Mouse (Mus musculus) neural tube, embryonic 15.5 days (tissue): ENCODE data around the gene Itgb2. TPM values are rescaled to one million over a fixed set of nuclear protein-coding genes. Genes with fewer than 3 reads are reported as not detected.
A peak's percentile ranks its signal among the peaks of the same experiment; 100 is the strongest.

Source experiments
- ATAC-seq: fragments of 200-750 bp; cut with Nextera tagmentation; 2 replicates; pipeline ENCODE4 v1.8.0; 2017; ENCODE audit warnings: mild to moderate bottlenecking, moderate TSS enrichment, moderate library complexity; ENCODE audit not compliant: low FRiP score
- H3K27ac ChIP-seq: fragments of 300-500 bp; sonication (generic); replicated peaks from 2 replicates; pipeline ENCODE4 v1.5.1; 2015; ENCODE audit warnings: mild to moderate bottlenecking, inconsistent platforms
- H3K27me3 ChIP-seq: fragments of 300-500 bp; sonication (generic); replicated peaks from 2 replicates; pipeline ENCODE4 v1.6.1; 2015; ENCODE audit warnings: inconsistent platforms
- H3K36me3 ChIP-seq: fragments of 300-500 bp; sonication (generic); 2 replicates; pipeline ENCODE4 v1.6.1; 2015; ENCODE audit warnings: inconsistent platforms
- H3K4me1 ChIP-seq: fragments of 300-500 bp; sonication (generic); 2 replicates; pipeline ENCODE4 v1.6.1; 2015; ENCODE audit warnings: inconsistent platforms
- H3K4me2 ChIP-seq: fragments of 300-500 bp; sonication (generic); 2 replicates; pipeline ENCODE4 v1.6.1; 2015; ENCODE audit warnings: inconsistent platforms, mild to moderate bottlenecking, moderate library complexity
- H3K4me3 ChIP-seq: fragments of 300-500 bp; sonication (generic); replicated peaks from 2 replicates; pipeline ENCODE4 v1.5.1; 2015; ENCODE audit warnings: mild to moderate bottlenecking, inconsistent platforms
- H3K9ac ChIP-seq: fragments of 300-500 bp; sonication (generic); replicated peaks from 2 replicates; pipeline ENCODE4 v1.6.1; 2015; ENCODE audit warnings: mild to moderate bottlenecking, inconsistent platforms
- H3K9me3 ChIP-seq: fragments of 300-500 bp; sonication (generic); replicated peaks from 2 replicates; pipeline ENCODE4 v1.6.1; 2016; ENCODE audit warnings: inconsistent platforms
- WGBS: fragments of 180-500 bp; shearing (Covaris S2); methylation state at CpG from one replicate; pipeline ENCODE4 v1.1.7; 2015; ENCODE audit warnings: mixed read lengths; 5-methylcytosine and 5-hydroxymethylcytosine counted together
- polyA plus RNA-seq: library from polyadenylated mRNA; unstranded; fragments of >200 nt; fragmentation: Nextera tagmentation; extraction: Ambion mirVana; gene quantifications from 2 replicates; pipeline ENCODE4 v1.2.1, GENCODE M21; 2015

Gene Itgb2
- polyA plus RNA-seq, 1 experiment from 2014 or later = 1.0 TPM

DNA sequence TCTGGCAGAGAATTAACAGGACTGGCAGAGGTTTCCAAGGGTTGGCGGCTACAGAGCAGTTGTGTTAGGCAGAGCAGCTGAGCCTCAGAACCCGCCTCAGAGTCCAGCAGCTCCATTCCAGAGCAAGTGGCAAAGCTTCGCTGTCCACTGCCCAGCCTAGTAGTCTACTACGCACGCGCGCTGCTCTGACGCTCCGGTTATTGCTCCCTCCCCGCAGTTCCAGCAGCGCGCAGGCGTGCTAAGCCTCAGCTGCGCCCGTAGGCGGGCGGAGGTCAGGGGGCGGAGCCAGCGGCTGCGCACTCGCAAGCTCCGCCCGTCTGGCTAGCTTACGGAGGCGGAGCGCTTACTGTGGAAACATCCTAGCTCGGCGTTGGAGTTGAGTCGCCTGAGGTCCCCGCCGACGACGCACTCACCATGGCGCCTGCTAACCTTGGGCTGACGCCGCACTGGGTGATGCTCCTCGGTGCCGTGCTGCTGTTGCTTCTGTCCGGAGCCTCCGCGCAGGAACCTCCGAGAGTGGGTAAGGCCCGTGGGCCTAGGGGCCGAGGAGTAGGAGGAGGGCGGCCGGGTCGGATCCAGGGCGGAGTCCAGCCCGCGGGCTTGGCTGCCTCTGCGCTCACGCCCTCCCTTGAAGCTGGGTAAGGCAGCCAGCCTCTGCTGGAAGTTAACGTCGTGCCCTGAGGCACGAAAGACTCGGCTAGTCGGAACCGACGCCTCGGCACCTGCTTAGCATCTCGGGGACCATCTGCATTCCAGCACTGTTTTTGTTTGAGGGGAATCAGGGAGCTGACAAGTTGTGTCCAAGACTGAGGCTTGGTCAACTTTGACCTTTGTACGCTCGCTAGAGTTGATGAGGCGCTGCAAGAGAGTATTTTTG, 51.6 kb downstream of the Itgb2 start, which contains the start of gene Pttg1ip:
TSS of gene Pttg1ip (plus strand) at position 313 of the 877 bp plus-strand sequence.
- Histone ChIP-seq H3K9me3 (no peaks in the 10 kb centered on the region), H3K4me2 (peak within 1 kb of the TSS; percentile 93), H3K27ac (peak within 1 kb of the TSS; percentile 89), H3K36me3 (no peaks in the 10 kb centered on the region), H3K9ac (peak within 1 kb of the TSS; percentile 81), H3K4me3 (peak within 1 kb of the TSS; percentile 79), H3K4me1 (peaks cover 39% of the 10 kb centered on the region), H3K27me3 (0 out of 2 replicates have a peak, but pooled peaks cover 5% of the 10 kb centered on the region)
- peak; percentile 97 for ATAC-seq
- under 1% methylated on average over 64 of the region's 64 CpGs for WGBS

DNA sequence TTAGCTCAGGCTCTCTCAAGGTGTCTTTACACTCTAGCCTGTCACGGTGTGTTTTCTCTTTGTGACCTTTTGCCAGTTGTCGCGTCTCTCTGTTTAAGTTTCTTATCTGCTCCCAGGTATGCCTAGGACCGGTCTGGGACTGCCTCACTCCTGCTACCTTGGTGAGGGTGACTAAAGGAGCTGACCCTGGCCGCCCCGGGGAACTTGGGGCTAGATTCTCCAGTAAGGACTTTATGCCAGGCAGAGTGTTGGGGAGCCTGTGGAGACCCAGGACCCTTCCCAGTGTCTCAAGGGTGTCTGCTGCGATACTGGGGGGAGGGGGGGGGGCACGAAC, 52.2 kb downstream of the Itgb2 start:
- H3K4me1 ChIP-seq = peaks cover 45% of the 10 kb centered on the region
- H3K9ac ChIP-seq = peak overlapping the region; percentile 81
- peak overlapping the region; percentile 79 for H3K4me3 ChIP-seq
- H3K27ac ChIP-seq = peak overlapping the region; percentile 89; the same call in 1 of the 2 replicates
- 0 out of 2 replicates have a peak, but pooled peaks have one; percentile 4 for ATAC-seq
- 14% methylated on average over 8 of the region's 8 CpGs for WGBS
- 0 out of 2 replicates have a peak, but pooled peaks cover 5% of the 10 kb centered on the region for H3K27me3 ChIP-seq
- no peaks in the 10 kb centered on the region; the same call in 1 of the 2 replicates for H3K36me3 ChIP-seq
- no peaks in the 10 kb centered on the region for H3K9me3 ChIP-seq
- H3K4me2 ChIP-seq = peak overlapping the region; percentile 93

- Histone ChIP-seq H3K27me3 (no peaks in the 10 kb centered on the region), H3K36me3 (peaks cover 8% of the 10 kb centered on the region), H3K9me3 (no peaks in the 10 kb centered on the region), H3K9ac (no peak overlapping the region; the same call in 1 of the 2 replicates), H3K27ac (no peak overlapping the region), H3K4me3 (no peak overlapping the region), H3K4me2 (0 out of 2 replicates have a peak overlapping the region, but pooled peaks have one; percentile 7), H3K4me1 (peaks cover 50% of the 10 kb centered on the region)
- ATAC-seq = no peak
- 78% methylated on average over 10 of the region's 10 CpGs for WGBS
These were observed 53.9 kb downstream of the Itgb2 start for GRCm38 (mm10) chr10:77583795-77584422.

DNA sequence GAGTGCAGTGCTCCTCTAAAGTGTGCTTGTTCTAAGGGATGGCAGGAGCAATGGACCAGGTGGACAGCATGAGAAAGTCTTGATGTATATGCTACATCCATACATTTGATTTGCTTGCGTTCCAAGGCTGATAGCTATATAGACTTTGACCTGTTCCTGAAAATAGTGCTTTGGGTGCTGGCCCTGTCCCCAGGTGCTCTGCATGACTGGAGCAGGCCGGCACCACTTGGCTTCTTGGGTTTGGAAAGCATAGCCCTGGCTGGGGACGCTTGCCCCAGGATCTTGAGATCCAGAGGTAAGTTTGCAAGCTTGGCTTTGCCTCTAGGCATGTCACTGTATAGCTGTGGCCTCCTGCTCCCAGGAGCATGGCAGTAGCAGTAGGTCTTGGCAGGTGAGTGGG, 56.6 kb downstream of the Itgb2 start:
- no peaks in the 10 kb centered on the region for H3K27me3 ChIP-seq
- H3K9me3 ChIP-seq = no peaks in the 10 kb centered on the region
- no peak overlapping the region for H3K27ac ChIP-seq
- no peak overlapping the region for H3K4me2 ChIP-seq
- no peak overlapping the region for H3K9ac ChIP-seq
- peaks cover 23% of the 10 kb centered on the region for H3K36me3 ChIP-seq
- no peak overlapping the region for H3K4me3 ChIP-seq
- peaks cover 54% of the 10 kb centered on the region for H3K4me1 ChIP-seq
- ATAC-seq = no peak
- 93% methylated on average over 3 of the region's 3 CpGs for WGBS

GRCm38 (mm10) chr10:77587091-77587775, 57.2 kb downstream of the Itgb2 start:
- H3K4me1 ChIP-seq = peaks cover 51% of the 10 kb centered on the region
- H3K9me3 ChIP-seq = no peaks in the 10 kb centered on the region
- peaks cover 23% of the 10 kb centered on the region for H3K36me3 ChIP-seq
- WGBS = 95% methylated on average over 6 of the region's 6 CpGs
- no peak for ATAC-seq
- no peak overlapping the region for H3K4me3 ChIP-seq
- no peak overlapping the region for H3K9ac ChIP-seq
- no peak overlapping the region for H3K27ac ChIP-seq
- no peaks in the 10 kb centered on the region for H3K27me3 ChIP-seq
- H3K4me2 ChIP-seq = no peak overlapping the region

GRCm38 (mm10) chr10:77588036-77588435, 58.0 kb downstream of the Itgb2 start:
- no peak for ATAC-seq
- no peak overlapping the region for H3K9ac ChIP-seq
- no peak overlapping the region for H3K4me3 ChIP-seq
- H3K27ac ChIP-seq = no peak overlapping the region
- H3K4me1 ChIP-seq = peaks cover 43% of the 10 kb centered on the region
- WGBS = 85% methylated on average over 2 of the region's 2 CpGs
- no peak overlapping the region for H3K4me2 ChIP-seq
- no peaks in the 10 kb centered on the region for H3K9me3 ChIP-seq
- no peaks in the 10 kb centered on the region for H3K27me3 ChIP-seq
- H3K36me3 ChIP-seq = peaks cover 31% of the 10 kb centered on the region

DNA sequence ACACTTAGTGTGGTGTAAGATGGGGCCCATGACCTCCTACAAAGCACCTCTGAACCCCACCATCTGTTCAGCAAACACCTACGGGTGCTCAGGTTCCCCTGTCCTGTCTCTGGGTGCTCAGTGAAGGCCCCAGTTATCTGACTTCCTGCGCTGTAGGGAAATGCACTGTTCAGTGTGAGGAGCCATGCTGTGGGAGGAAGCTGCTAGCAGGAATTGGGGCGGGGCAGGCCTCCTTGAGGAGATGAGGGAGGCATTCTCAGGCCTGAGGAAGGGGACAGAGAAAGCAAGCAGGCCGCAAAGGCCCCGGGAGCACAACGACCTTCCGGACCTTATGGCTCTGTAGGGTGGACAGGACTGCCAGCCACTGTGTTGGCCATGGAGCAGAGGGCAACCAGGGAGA, 59.1 kb downstream of the Itgb2 start:
- no peak for ATAC-seq
- no peak overlapping the region for H3K9ac ChIP-seq
- H3K27ac ChIP-seq = peak overlapping the region; percentile 41; the same call in 1 of the 2 replicates
- 81% methylated on average over 7 of the region's 7 CpGs for WGBS
- H3K36me3 ChIP-seq = peaks cover 42% of the 10 kb centered on the region
- H3K4me3 ChIP-seq = no peak overlapping the region
- H3K4me1 ChIP-seq = peaks cover 32% of the 10 kb centered on the region
- H3K9me3 ChIP-seq = no peaks in the 10 kb centered on the region
- H3K27me3 ChIP-seq = no peaks in the 10 kb centered on the region
- H3K4me2 ChIP-seq = no peak overlapping the region

DNA sequence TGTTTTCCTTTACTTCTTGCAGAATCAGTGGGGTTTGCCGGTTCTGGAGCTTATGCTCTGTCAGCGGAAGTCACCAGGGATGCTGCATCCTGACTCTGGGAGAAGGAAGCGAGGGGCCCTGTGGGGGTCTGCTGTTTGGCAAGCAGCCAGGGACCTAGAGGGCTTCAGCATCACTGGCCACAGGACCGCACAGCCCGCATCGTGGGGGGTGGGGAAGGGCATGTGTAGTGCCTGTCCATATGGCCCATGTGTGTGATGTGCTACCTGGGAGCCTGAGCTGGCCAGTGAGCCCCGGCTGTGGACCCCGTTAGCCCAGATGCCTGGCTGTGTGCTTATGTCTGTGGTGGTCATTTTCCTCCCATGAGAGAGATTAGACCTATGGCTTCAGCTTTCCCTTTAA, 59.7 kb downstream of the Itgb2 start:
- Histone ChIP-seq H3K27ac (peak overlapping the region; percentile 41; the same call in 1 of the 2 replicates), H3K9ac (no peak overlapping the region), H3K27me3 (no peaks in the 10 kb centered on the region), H3K9me3 (no peaks in the 10 kb centered on the region), H3K36me3 (peaks cover 48% of the 10 kb centered on the region), H3K4me2 (no peak overlapping the region), H3K4me3 (no peak overlapping the region), H3K4me1 (peaks cover 32% of the 10 kb centered on the region)
- peak; percentile 39; the same call in 1 of the 2 replicates for ATAC-seq
- 69% methylated on average over 8 of the region's 8 CpGs for WGBS

DNA sequence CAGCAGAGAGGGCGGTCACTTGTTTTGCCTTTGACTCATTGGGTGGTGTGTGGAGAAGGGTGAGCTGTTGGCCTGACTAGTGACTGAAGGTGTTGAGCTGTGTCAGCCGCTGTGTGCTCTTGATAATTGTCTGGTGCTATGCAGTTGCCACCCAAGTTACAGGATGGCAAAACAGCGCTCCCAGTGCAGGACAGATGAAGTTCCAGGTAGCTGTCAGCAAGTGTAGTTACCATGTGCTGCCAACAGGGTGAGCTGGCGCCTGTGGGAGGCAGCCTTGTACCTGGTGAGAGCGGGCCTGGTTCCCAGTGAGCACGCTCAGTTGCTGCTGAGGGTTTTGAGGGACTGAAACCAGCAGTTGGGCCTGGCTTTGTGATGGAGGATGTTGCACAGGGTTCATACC, 60.8 kb downstream of the Itgb2 start:
- 50% methylated on average over 6 of the region's 6 CpGs for WGBS
- H3K36me3 ChIP-seq = peaks cover 59% of the 10 kb centered on the region
- no peak for ATAC-seq

DNA sequence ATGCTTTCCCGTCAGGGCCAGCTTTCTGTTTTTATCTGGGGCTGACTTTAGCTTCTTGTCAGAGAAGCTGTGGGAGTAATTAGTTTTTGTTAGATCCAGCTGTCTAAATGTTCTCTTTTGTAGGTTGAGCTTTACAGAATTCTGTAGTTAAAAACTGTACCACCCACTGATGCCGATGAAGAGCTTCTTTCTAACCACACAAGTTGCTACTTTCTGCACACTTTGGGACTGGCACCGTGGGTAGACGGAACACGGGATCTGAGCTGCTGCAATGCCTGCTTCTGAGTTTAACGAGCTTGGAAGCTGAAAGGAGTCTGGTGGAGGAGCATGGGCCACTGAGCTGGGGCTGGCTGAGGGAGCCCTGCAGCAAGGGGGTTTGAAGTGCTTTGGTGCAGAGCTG, 61.5 kb downstream of the Itgb2 start:
- no peaks in the 10 kb centered on the region for H3K27me3 ChIP-seq
- H3K4me2 ChIP-seq = no peak overlapping the region
- H3K4me3 ChIP-seq = no peak overlapping the region
- H3K36me3 ChIP-seq = peaks cover 66% of the 10 kb centered on the region
- ATAC-seq = no peak
- H3K9ac ChIP-seq = no peak overlapping the region
- WGBS = 72% methylated on average over 6 of the region's 6 CpGs
- 0 out of 2 replicates have a peak overlapping the region, but pooled peaks have one; percentile 13 for H3K27ac ChIP-seq
- H3K4me1 ChIP-seq = peaks cover 24% of the 10 kb centered on the region
- H3K9me3 ChIP-seq = no peaks in the 10 kb centered on the region

More for the DNA sequence above, 60.8 kb downstream of the Itgb2 start:
- Histone ChIP-seq H3K27me3 (no peaks in the 10 kb centered on the region), H3K4me2 (no peak overlapping the region), H3K4me3 (no peak overlapping the region), H3K4me1 (peaks cover 30% of the 10 kb centered on the region), H3K9ac (no peak overlapping the region), H3K9me3 (no peaks in the 10 kb centered on the region), H3K27ac (no peak overlapping the region)

GRCm38 (mm10) chr10:77596060-77596459, 66.0 kb downstream of the Itgb2 start:
- 89% methylated on average over 2 of the region's 2 CpGs for WGBS
- Histone ChIP-seq H3K4me3 (no peak overlapping the region), H3K4me2 (no peak overlapping the region), H3K9me3 (no peaks in the 10 kb centered on the region), H3K9ac (no peak overlapping the region), H3K36me3 (peaks cover 72% of the 10 kb centered on the region), H3K4me1 (0 out of 2 replicates have a peak, but pooled peaks cover under 1% of the 10 kb centered on the region), H3K27ac (no peak overlapping the region), H3K27me3 (no peaks in the 10 kb centered on the region)
- no peak for ATAC-seq
